Mouse (Mus musculus) T-helper 1 cell (primary cell): Measurements from ENCODE around the gene Ccnf.

Source experiments
- in situ Hi-C: fragments of 300-600 bp; cut with MboI, MseI; formaldehyde crosslinking; loops from one replicate; pipeline ENCODE4 v1.15.1; 2025; ENCODE audit warnings: high pct_unique_total_duplicates

The Ccnf gene

DNA sequence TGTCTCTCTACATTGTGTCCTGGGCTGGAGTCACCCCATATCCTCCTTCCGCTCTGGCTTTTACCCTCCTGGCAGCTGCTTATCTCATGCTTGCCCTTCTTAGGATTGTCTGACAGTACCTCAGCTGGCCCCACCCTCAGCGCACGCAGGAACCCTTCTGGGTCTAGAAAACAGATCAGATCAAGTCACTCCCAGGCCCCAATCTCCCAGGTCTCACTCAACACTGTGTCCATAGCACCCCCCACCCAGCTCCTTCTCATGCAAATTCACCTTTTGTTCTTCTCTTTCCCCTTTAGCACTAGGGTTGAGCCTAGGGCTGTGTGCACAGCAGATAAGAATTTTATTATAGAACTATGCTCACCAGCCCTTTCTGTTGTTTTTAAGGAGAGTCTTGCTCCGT is 48.2 kb downstream of the Ccnf start:
- in situ Hi-C loops: no loop called here

GRCm38 (mm10) chr17:24201092-24201491 is 50.2 kb downstream of the Ccnf start:
- in situ Hi-C loops: no loop called here

- in situ Hi-C loops: no loop called here
These were observed 51.5 kb downstream of the Ccnf start for GRCm38 (mm10) chr17:24199741-24200140.

GRCm38 (mm10) chr17:24199252-24199651 is 52.0 kb downstream of the Ccnf start:
- in situ Hi-C loops: no loop called here

DNA sequence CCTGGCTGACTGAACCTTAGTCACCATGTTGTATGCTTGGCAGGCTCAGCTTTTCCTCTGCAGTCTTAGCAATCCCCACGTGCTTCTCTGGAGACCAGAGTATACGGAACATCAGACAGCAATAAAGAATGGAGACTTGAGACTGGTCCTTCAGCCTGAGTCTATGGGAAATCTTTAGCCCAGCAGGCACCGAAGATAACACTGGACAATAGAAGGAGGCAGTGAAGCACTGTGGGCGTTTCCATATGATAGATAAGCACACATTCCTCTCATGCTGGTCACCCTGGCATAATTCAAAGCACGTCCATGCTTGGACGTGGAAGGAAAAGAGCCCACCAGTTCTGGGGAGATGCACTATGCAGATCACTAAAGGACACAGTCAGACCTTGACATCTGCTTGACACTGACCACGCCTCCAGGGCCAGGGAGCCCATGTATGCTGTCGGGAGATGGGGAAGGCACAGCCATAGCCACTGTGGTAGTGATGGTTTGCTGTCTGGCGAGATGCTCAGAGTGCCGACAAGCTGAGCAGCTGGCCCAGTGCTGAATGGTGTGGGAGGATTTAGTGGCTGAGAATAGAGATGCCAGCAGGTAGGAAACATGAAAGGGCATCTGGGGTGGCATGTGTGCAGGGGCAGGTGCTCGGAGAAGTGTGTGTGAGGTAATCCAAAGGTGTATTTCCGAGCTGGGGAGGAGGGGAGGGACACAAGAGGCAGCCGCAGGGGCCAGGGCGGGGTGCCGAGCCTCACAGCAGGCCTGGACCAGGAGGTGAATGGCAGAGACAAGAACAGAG is 54.1 kb downstream of the Ccnf start:
- in situ Hi-C loops: no loop called here

DNA sequence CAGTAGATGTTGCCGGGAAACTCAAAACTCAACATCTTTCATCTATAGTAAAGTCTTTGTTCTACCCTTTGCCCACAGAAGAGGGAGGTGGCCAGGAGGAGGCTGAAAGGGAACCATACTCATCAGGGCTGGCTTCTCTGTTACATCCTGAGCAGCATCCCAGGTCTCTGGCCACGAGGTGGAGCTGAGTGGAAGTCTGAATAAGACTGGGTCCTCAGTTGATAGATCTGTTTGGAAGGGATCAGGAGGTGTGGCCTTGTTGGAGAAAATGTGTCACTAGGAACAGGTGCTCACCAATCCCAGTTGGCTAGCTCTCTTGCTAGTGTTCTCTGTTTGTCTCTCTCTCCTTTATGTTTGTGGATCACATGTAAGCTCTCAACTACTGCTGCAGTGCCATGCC is 55.9 kb downstream of the Ccnf start:
- in situ Hi-C loops: no loop called here

DNA sequence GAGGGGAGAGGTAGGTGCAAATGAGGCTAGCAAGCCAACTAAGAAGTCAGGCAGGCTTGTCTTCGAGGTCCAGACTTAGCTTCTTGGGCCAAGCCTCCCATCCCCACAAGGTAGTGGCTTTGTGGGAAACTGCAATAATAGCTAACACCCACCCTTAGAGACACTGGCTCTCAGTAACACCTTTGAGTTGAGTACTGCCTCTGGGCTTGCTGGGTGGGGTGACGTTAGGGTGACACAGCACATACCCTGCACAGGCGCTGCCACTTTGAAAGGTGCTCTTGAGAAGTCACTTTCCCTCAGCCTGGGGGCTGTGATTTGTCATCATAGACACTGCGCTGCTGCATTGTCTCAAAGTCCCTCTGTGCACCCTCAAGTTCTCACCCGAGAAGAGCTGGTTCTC is 57.5 kb downstream of the Ccnf start:
- in situ Hi-C loops: no loop called here

DNA sequence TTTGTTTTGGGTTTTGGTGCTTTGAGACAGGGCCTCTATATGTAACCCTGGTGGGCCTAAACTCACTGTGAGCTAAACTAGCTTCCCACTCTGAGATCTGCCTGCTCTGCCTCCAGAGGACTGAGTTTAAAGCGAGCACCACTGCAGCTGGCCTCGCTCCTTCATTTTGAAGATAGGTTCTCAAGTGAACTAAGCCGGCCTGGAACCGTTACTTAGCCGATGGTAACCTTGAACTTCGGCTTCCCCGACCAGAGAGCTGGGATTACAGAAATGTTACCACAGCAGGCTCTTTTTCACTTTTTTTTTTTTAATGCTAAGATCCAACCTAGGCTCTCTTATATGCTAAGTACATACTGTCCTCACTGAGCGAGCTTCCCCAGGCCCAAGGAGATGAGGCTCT is 58.0 kb downstream of the Ccnf start:
- in situ Hi-C loops: no loop called here

- in situ Hi-C loops: no loop called here
These were observed 58.4 kb downstream of the Ccnf start for GRCm38 (mm10) chr17:24192848-24193247.

GRCm38 (mm10) chr17:24191481-24191880 is 59.8 kb downstream of the Ccnf start:
- in situ Hi-C loops: no loop called here

DNA sequence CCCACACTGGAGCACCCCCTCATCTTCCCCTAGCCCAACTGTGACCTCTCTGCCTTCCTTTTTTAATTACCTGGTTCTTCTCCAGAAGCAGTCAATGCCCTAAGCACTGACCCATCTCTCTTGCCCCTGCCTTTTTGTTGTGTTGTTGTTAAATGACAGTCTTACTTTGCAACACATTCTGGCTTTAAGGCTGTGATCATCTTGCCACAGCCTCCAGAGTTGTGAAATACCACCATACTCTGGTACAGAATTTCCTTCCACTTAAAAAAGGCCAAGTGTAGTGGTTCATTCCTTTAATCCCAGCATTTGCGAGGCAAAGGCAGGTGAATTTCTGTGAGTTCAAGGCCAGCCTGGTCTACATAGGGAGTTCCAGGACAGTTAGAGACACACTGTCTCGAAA is 60.4 kb downstream of the Ccnf start:
- in situ Hi-C loops: no loop called here

DNA sequence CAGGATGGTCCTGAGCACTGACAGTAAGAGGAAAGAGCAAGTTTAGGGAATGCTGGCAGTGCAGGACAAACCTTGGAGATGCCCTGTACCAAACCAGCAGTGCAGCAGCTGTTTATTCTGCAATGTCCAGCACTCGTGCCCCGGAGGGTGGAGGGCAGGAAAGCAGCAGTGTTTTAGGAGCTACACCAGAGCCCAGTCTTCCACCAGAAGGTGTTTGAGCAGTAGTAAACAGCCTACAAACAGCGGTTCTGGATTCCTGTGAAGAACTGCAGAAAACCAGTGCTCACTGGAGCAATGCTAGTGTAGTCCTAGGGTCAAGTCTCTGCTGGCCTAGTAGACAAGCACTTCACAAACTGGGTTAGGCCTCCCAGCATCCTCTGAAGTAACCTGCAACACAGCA is 77.0 kb downstream of the Ccnf start:
- in situ Hi-C loops: no loop called here

- in situ Hi-C loops: no loop called here
These were observed 77.9 kb downstream of the Ccnf start for GRCm38 (mm10) chr17:24173423-24173822.
